Mouse (Mus musculus) hindbrain, embryonic 14.5 days (tissue): ENCODE data around the gene Gm27021. TPM values are rescaled to one million over a fixed set of nuclear protein-coding genes. Genes with fewer than 3 reads are reported as not detected.

Source experiments
- ATAC-seq: fragments of 200-750 bp; cut with Nextera tagmentation; 2 replicates; pipeline ENCODE4 v1.8.0; 2017; ENCODE audit warnings: moderate number of reproducible peaks, mild to moderate bottlenecking, moderate TSS enrichment, moderate library complexity; ENCODE audit not compliant: low FRiP score
- DNase-seq: peaks from one replicate; pipeline ENCODE4 v3.0.0-alpha.2; 2015; ENCODE audit warnings: low spot score
- H3K27ac ChIP-seq: fragments of 300-500 bp; sonication (generic); 2 replicates; pipeline ENCODE4 v1.5.1; 2014; ENCODE audit warnings: mild to moderate bottlenecking, moderate library complexity
- H3K27me3 ChIP-seq: fragments of 300-500 bp; sonication (generic); 2 replicates; pipeline ENCODE4 v1.6.1; 2014; ENCODE audit warnings: mild to moderate bottlenecking, low read length, mixed read lengths; ENCODE audit not compliant: control insufficient read depth, insufficient read depth
- H3K36me3 ChIP-seq: fragments of 300-500 bp; sonication (generic); replicated peaks from 2 replicates; pipeline ENCODE4 v1.6.1; 2014; ENCODE audit not compliant: control insufficient read depth, insufficient read depth
- H3K4me1 ChIP-seq: fragments of 300-500 bp; sonication (generic); replicated peaks from 2 replicates; pipeline ENCODE4 v1.6.1; 2014; ENCODE audit warnings: antibody characterized with exemption, low read length, mixed read lengths; ENCODE audit not compliant: control insufficient read depth, insufficient read depth
- H3K4me2 ChIP-seq: fragments of 300-500 bp; sonication (generic); replicated peaks from 2 replicates; pipeline ENCODE4 v1.6.1; 2014; ENCODE audit warnings: mild to moderate bottlenecking, moderate library complexity
- H3K4me3 ChIP-seq: fragments of 300-500 bp; sonication (generic); replicated peaks from 2 replicates; pipeline ENCODE4 v1.5.1; 2014; ENCODE audit warnings: mild to moderate bottlenecking, low read length
- H3K9ac ChIP-seq: fragments of 300-500 bp; sonication (generic); 2 replicates; pipeline ENCODE4 v1.6.1; 2014
- H3K9me3 ChIP-seq: fragments of 300-500 bp; sonication (generic); 2 replicates; pipeline ENCODE4 v1.6.1; 2016; ENCODE audit warnings: low read length; ENCODE audit not compliant: control insufficient read depth
- WGBS: fragments of 180-500 bp; shearing (Covaris S2); extraction: QIAGEN DNeasy Blood & Tissue Kit; methylation state at CpG from one replicate; pipeline ENCODE4 v1.1.7; 2014; 5-methylcytosine and 5-hydroxymethylcytosine counted together
- polyA plus RNA-seq: library from polyadenylated mRNA; unstranded; fragments of >200 nt; fragmentation: Nextera tagmentation; extraction: Ambion mirVana; gene quantifications from 2 replicates; pipeline ENCODE4 v1.2.1, GENCODE M21; 2014

The Gm27021 gene
- polyA plus RNA-seq, 1 experiment from 2014 or later = 10.0 TPM

GRCm38 (mm10) chr8:120678447-120678846 lies 10.6 kb upstream of the Gm27021 start:
- no peak overlapping the region for H3K4me3 ChIP-seq
- H3K27ac ChIP-seq = no peak overlapping the region
- H3K9me3 ChIP-seq = no peaks in the 10 kb centered on the region
- peaks cover 13% of the 10 kb centered on the region for H3K36me3 ChIP-seq
- 12% methylated on average over 10 of the region's 10 CpGs for WGBS
- no peaks in the 10 kb centered on the region for H3K27me3 ChIP-seq
- ATAC-seq = no peak
- H3K4me2 ChIP-seq = no peak overlapping the region
- H3K9ac ChIP-seq = no peak overlapping the region
- no peaks in the 10 kb centered on the region for H3K4me1 ChIP-seq
- DNase-seq = peak; percentile 95

GRCm38 (mm10) chr8:120675718-120676117 lies 7.8 kb upstream of the Gm27021 start:
- H3K4me3 ChIP-seq = no peak overlapping the region
- no peaks in the 10 kb centered on the region for H3K27me3 ChIP-seq
- no peak overlapping the region for H3K9ac ChIP-seq
- WGBS = 76% methylated on average over 8 of the region's 8 CpGs
- H3K27ac ChIP-seq = no peak overlapping the region
- ATAC-seq = no peak
- H3K4me2 ChIP-seq = no peak overlapping the region
- no peaks in the 10 kb centered on the region for H3K9me3 ChIP-seq
- no peak for DNase-seq
- no peaks in the 10 kb centered on the region for H3K4me1 ChIP-seq
- peaks cover 40% of the 10 kb centered on the region for H3K36me3 ChIP-seq

GRCm38 (mm10) chr8:120673298-120673697 lies 5.4 kb upstream of the Gm27021 start:
- peaks cover 7% of the 10 kb centered on the region for H3K4me1 ChIP-seq
- peaks cover 53% of the 10 kb centered on the region for H3K36me3 ChIP-seq
- H3K4me2 ChIP-seq = no peak overlapping the region
- WGBS = 91% methylated on average over 7 of the region's 7 CpGs
- ATAC-seq (no peak), DNase-seq (no peak)
- no peak overlapping the region for H3K4me3 ChIP-seq
- H3K27ac ChIP-seq = no peak overlapping the region
- no peaks in the 10 kb centered on the region for H3K9me3 ChIP-seq
- H3K27me3 ChIP-seq = no peaks in the 10 kb centered on the region
- H3K9ac ChIP-seq = no peak overlapping the region

GRCm38 (mm10) chr8:120672626-120673229 lies 4.8 kb upstream of the Gm27021 start:
- peaks cover 7% of the 10 kb centered on the region for H3K4me1 ChIP-seq
- H3K9ac ChIP-seq = no peak overlapping the region
- H3K27ac ChIP-seq = no peak overlapping the region
- peaks cover 53% of the 10 kb centered on the region for H3K36me3 ChIP-seq
- H3K4me2 ChIP-seq = no peak overlapping the region
- no peaks in the 10 kb centered on the region for H3K9me3 ChIP-seq
- WGBS = 90% methylated on average over 16 of the region's 16 CpGs
- H3K4me3 ChIP-seq = no peak overlapping the region
- no peaks in the 10 kb centered on the region for H3K27me3 ChIP-seq
- DNase-seq (no peak), ATAC-seq (no peak)

- Histone ChIP-seq H3K4me2 (no peak overlapping the region), H3K4me1 (peaks cover 11% of the 10 kb centered on the region), H3K9me3 (no peaks in the 10 kb centered on the region), H3K27me3 (no peaks in the 10 kb centered on the region), H3K36me3 (peaks cover 53% of the 10 kb centered on the region), H3K9ac (no peak overlapping the region), H3K27ac (no peak overlapping the region), H3K4me3 (no peak overlapping the region)
- WGBS = 56% methylated on average over 6 of the region's 6 CpGs
- ATAC-seq (no peak), DNase-seq (no peak)
Observed at GRCm38 (mm10) chr8:120671775-120672174, 3.9 kb upstream of the Gm27021 start.

- H3K9me3 ChIP-seq = no peaks in the 10 kb centered on the region
- DNase-seq (no peak), ATAC-seq (peak; percentile 31; the same call in 1 of the 2 replicates)
- peak within 1 kb of the TSS; percentile 87 for H3K4me2 ChIP-seq
- WGBS = under 1% methylated on average over 39 of the region's 51 CpGs
- peak within 1 kb of the TSS; percentile 97 for H3K4me3 ChIP-seq
- peaks cover 30% of the 10 kb centered on the region for H3K4me1 ChIP-seq
- peak within 1 kb of the TSS; percentile 87 for H3K27ac ChIP-seq
- peak within 1 kb of the TSS; percentile 91 for H3K9ac ChIP-seq
- peaks cover 39% of the 10 kb centered on the region for H3K36me3 ChIP-seq
- H3K27me3 ChIP-seq = no peaks in the 10 kb centered on the region
Observed at GRCm38 (mm10) chr8:120668374-120668905, 561 bp upstream of the Gm27021 start, which contains the start of gene Emc8. TSS of gene Emc8 (minus strand) at chr8:120668573.

- WGBS = 3% methylated on average over 17 of the region's 17 CpGs
- Histone ChIP-seq H3K9ac (peak overlapping the region; percentile 91), H3K27me3 (no peaks in the 10 kb centered on the region), H3K27ac (no peak overlapping the region; the same call in 1 of the 2 replicates), H3K4me1 (peaks cover 30% of the 10 kb centered on the region), H3K9me3 (no peaks in the 10 kb centered on the region), H3K4me2 (peak overlapping the region; percentile 74), H3K4me3 (peak overlapping the region; percentile 97), H3K36me3 (peaks cover 24% of the 10 kb centered on the region)
- DNase-seq = no peak
- ATAC-seq = no peak
Observed at GRCm38 (mm10) chr8:120666807-120667470, 940 bp downstream of the Gm27021 start.

- 79% methylated on average over 3 of the region's 3 CpGs for WGBS
- Histone ChIP-seq H3K4me3 (no peak overlapping the region), H3K9me3 (no peaks in the 10 kb centered on the region), H3K9ac (no peak overlapping the region; the same call in none of the 2 replicates), H3K27ac (no peak overlapping the region), H3K4me2 (peak overlapping the region; percentile 74), H3K36me3 (peaks cover 15% of the 10 kb centered on the region), H3K27me3 (no peaks in the 10 kb centered on the region), H3K4me1 (peaks cover 30% of the 10 kb centered on the region)
- DNase-seq = no peak
- no peak for ATAC-seq
Observed at GRCm38 (mm10) chr8:120665726-120666455, 2.0 kb downstream of the Gm27021 start.

GRCm38 (mm10) chr8:120664566-120664965 lies 3.3 kb downstream of the Gm27021 start:
- Histone ChIP-seq H3K4me3 (no peak overlapping the region), H3K4me2 (no peak overlapping the region), H3K27me3 (no peaks in the 10 kb centered on the region), H3K27ac (no peak overlapping the region), H3K4me1 (peaks cover 30% of the 10 kb centered on the region), H3K36me3 (0 out of 2 replicates have a peak, but pooled peaks cover 1% of the 10 kb centered on the region), H3K9ac (no peak overlapping the region), H3K9me3 (no peaks in the 10 kb centered on the region)
- ATAC-seq (no peak), DNase-seq (no peak)
- WGBS = 79% methylated on average over 6 of the region's 6 CpGs
